Mouse (Mus musculus) liver, embryonic 13.5 days (tissue): ENCODE measurements around the gene Rps11. TPM values are rescaled to one million over a fixed set of nuclear protein-coding genes. Genes with fewer than 3 reads are reported as not detected.
"Not testable (repeated sequence)": the region's sequence is repeated elsewhere in the genome, so short reads cannot be mapped to it uniquely, and the experiment has no call there.

Source experiments
- ATAC-seq: fragments of 200-750 bp; cut with Nextera tagmentation; 2 replicates; pipeline ENCODE4 v1.8.0; 2017; ENCODE audit warnings: low read depth, mild to moderate bottlenecking, moderate number of reproducible peaks, moderate library complexity
- DNase-seq: peaks from one replicate; pipeline ENCODE4 v3.0.0; 2022
- H3K27ac ChIP-seq: fragments of 300-500 bp; sonication (generic); 2 replicates; pipeline ENCODE4 v1.5.1; 2015; ENCODE audit warnings: moderate library complexity, mild to moderate bottlenecking, inconsistent platforms
- H3K27me3 ChIP-seq: fragments of 300-500 bp; sonication (generic); 2 replicates; pipeline ENCODE4 v1.6.1; 2015; ENCODE audit warnings: mild to moderate bottlenecking, inconsistent platforms
- H3K36me3 ChIP-seq: fragments of 300-500 bp; sonication (generic); 2 replicates; pipeline ENCODE4 v1.6.1; 2015; ENCODE audit warnings: mild to moderate bottlenecking, inconsistent platforms
- H3K4me1 ChIP-seq: fragments of 300-500 bp; sonication (generic); replicated peaks from 2 replicates; pipeline ENCODE4 v1.6.1; 2015; ENCODE audit warnings: inconsistent platforms
- H3K4me2 ChIP-seq: fragments of 300-500 bp; sonication (generic); 2 replicates; pipeline ENCODE4 v1.6.1; 2015; ENCODE audit warnings: inconsistent platforms, mild to moderate bottlenecking, moderate library complexity
- H3K4me3 ChIP-seq: fragments of 300-500 bp; sonication (generic); replicated peaks from 2 replicates; pipeline ENCODE4 v1.5.1; 2015; ENCODE audit warnings: mild to moderate bottlenecking, inconsistent platforms
- H3K9ac ChIP-seq: fragments of 300-500 bp; sonication (generic); 2 replicates; pipeline ENCODE4 v1.6.1; 2015; ENCODE audit warnings: mild to moderate bottlenecking, inconsistent platforms
- H3K9me3 ChIP-seq: fragments of 300-500 bp; sonication (generic); replicated peaks from 2 replicates; pipeline ENCODE4 v1.6.1; 2016; ENCODE audit warnings: inconsistent platforms
- WGBS: fragments of 180-500 bp; shearing (Covaris S2); methylation state at CpG from one replicate; pipeline ENCODE4 v1.1.7; 2015; ENCODE audit not compliant: insufficient replicate concordance; 5-methylcytosine and 5-hydroxymethylcytosine counted together
- polyA plus RNA-seq: library from polyadenylated mRNA; unstranded; fragments of >200 nt; fragmentation: Nextera tagmentation; extraction: Ambion mirVana; gene quantifications from 2 replicates; pipeline ENCODE4 v1.2.1, GENCODE M21; 2015

Rps11 gene
- polyA plus RNA-seq, 1 experiment from 2014 or later: 1,372 TPM

- peaks cover 76% of the 10 kb centered on the region for H3K4me1 ChIP-seq
- H3K9ac ChIP-seq: peak overlapping the region; percentile 83
- WGBS: 38% methylated on average over 15 of the region's 15 CpGs
Observed at GRCm38 (mm10) chr7:45129776-45130512, 5.7 kb upstream of the Rps11 start.

GRCm38 (mm10) chr7:45129318-45129717, 5.1 kb upstream of the Rps11 start:
- ATAC-seq: peak; percentile 1

More at GRCm38 (mm10) chr7:45129776-45130512, 5.7 kb upstream of the Rps11 start:
- H3K4me3 ChIP-seq: peak overlapping the region; percentile 71
- DNase-seq (no peak), ATAC-seq (no peak)
- H3K4me2 ChIP-seq: peak overlapping the region; percentile 87
- H3K36me3 ChIP-seq: peaks cover 41% of the 10 kb centered on the region
- peak overlapping the region; percentile 91 for H3K27ac ChIP-seq
- no peaks in the 10 kb centered on the region for H3K9me3 ChIP-seq
- no peaks in the 10 kb centered on the region for H3K27me3 ChIP-seq

GRCm38 (mm10) chr7:45128624-45129246, 4.5 kb upstream of the Rps11 start, which contains the start of gene Rpl13a:
Gene Rpl13a (minus strand): TSS chr7:45128761.
- Histone ChIP-seq H3K9ac (peak within 1 kb of the TSS; percentile 95), H3K27me3 (no peaks in the 10 kb centered on the region), H3K4me3 (peak within 1 kb of the TSS; percentile 82), H3K4me2 (peak within 1 kb of the TSS; percentile 94), H3K9me3 (no peaks in the 10 kb centered on the region), H3K4me1 (peaks cover 69% of the 10 kb centered on the region), H3K27ac (peak within 1 kb of the TSS; percentile 94), H3K36me3 (peaks cover 43% of the 10 kb centered on the region)
- WGBS: under 1% methylated on average over 48 of the region's 48 CpGs
- DNase-seq (peak; percentile 97), ATAC-seq (peak; percentile 80)

More at GRCm38 (mm10) chr7:45129318-45129717, 5.1 kb upstream of the Rps11 start:
- Histone ChIP-seq H3K4me1 (peaks cover 75% of the 10 kb centered on the region), H3K27me3 (no peaks in the 10 kb centered on the region), H3K36me3 (peaks cover 44% of the 10 kb centered on the region), H3K9ac (peak overlapping the region; percentile 83), H3K4me3 (peak overlapping the region; percentile 71), H3K27ac (peak overlapping the region; percentile 91), H3K9me3 (no peaks in the 10 kb centered on the region), H3K4me2 (peak overlapping the region; percentile 87)
- DNase-seq: no peak
- under 1% methylated on average over 17 of the region's 17 CpGs for WGBS

- H3K4me3 ChIP-seq: peak overlapping the region; percentile 82
- DNase-seq: no peak
- H3K9me3 ChIP-seq: no peaks in the 10 kb centered on the region
- WGBS: 1% methylated on average over 6 of the region's 6 CpGs
- no peak for ATAC-seq
- no peaks in the 10 kb centered on the region for H3K27me3 ChIP-seq
- H3K36me3 ChIP-seq: peaks cover 44% of the 10 kb centered on the region
- H3K9ac ChIP-seq: peak overlapping the region; percentile 95
- H3K4me2 ChIP-seq: peak overlapping the region; percentile 94
- H3K27ac ChIP-seq: peak overlapping the region; percentile 94
- H3K4me1 ChIP-seq: peaks cover 74% of the 10 kb centered on the region
Observed at GRCm38 (mm10) chr7:45127700-45128224, 3.5 kb upstream of the Rps11 start.

- no peaks in the 10 kb centered on the region for H3K27me3 ChIP-seq
- peaks cover 79% of the 10 kb centered on the region for H3K4me1 ChIP-seq
- peak overlapping the region; percentile 82 for H3K4me3 ChIP-seq
- no peak for ATAC-seq
- no peak for DNase-seq
- H3K36me3 ChIP-seq: peaks cover 51% of the 10 kb centered on the region
- H3K9ac ChIP-seq: peak overlapping the region; percentile 95
- peak overlapping the region; percentile 94 for H3K27ac ChIP-seq
- H3K9me3 ChIP-seq: no peaks in the 10 kb centered on the region
- 15% methylated on average over 21 of the region's 21 CpGs for WGBS
- peak overlapping the region; percentile 94 for H3K4me2 ChIP-seq
Observed at GRCm38 (mm10) chr7:45126844-45127699, 2.8 kb upstream of the Rps11 start.

GRCm38 (mm10) chr7:45126147-45126843, 2.1 kb upstream of the Rps11 start:
- Histone ChIP-seq H3K4me1 (peaks cover 79% of the 10 kb centered on the region), H3K4me3 (peak overlapping the region; percentile 82), H3K4me2 (peak overlapping the region; percentile 94), H3K9ac (peak overlapping the region; percentile 95), H3K9me3 (no peaks in the 10 kb centered on the region), H3K36me3 (peaks cover 58% of the 10 kb centered on the region), H3K27ac (peak overlapping the region; percentile 94), H3K27me3 (no peaks in the 10 kb centered on the region)
- DNase-seq (no peak), ATAC-seq (no peak)
- 53% methylated on average over 17 of the region's 17 CpGs for WGBS

GRCm38 (mm10) chr7:45125649-45126048, 1.4 kb upstream of the Rps11 start:
- Histone ChIP-seq H3K4me3 (peak overlapping the region; percentile 82), H3K36me3 (peaks cover 61% of the 10 kb centered on the region), H3K9ac (peak overlapping the region; percentile 95), H3K4me2 (peak overlapping the region; percentile 94), H3K27ac (peak overlapping the region; percentile 94), H3K4me1 (peaks cover 81% of the 10 kb centered on the region)
- H3K27me3 ChIP-seq, DNase-seq, H3K9me3 ChIP-seq, ATAC-seq: not testable (repeated sequence)
- whole genome bisulfite sequencing: 56% methylated on average over 5 of the region's 5 CpGs

GRCm38 (mm10) chr7:45125144-45125600, 933 bp upstream of the Rps11 start:
- H3K4me1 ChIP-seq: peaks cover 81% of the 10 kb centered on the region
- peak overlapping the region; percentile 94 for H3K4me2 ChIP-seq
- 14% methylated on average over 7 of the region's 7 CpGs for WGBS
- DNase-seq (peak; percentile 57), ATAC-seq (no peak)
- H3K4me3 ChIP-seq: peak overlapping the region; percentile 82
- H3K27me3 ChIP-seq: no peaks in the 10 kb centered on the region
- no peaks in the 10 kb centered on the region for H3K9me3 ChIP-seq
- H3K9ac ChIP-seq: peak overlapping the region; percentile 95
- H3K27ac ChIP-seq: peak overlapping the region; percentile 94
- peaks cover 66% of the 10 kb centered on the region for H3K36me3 ChIP-seq

GRCm38 (mm10) chr7:45123186-45123570, 1.1 kb downstream of the Rps11 start:
- ATAC-seq: no peak

GRCm38 (mm10) chr7:45122561-45123185, 1.6 kb downstream of the Rps11 start:
- no peaks in the 10 kb centered on the region for H3K27me3 ChIP-seq
- H3K9ac ChIP-seq: peak overlapping the region; percentile 98
- peak overlapping the region; percentile 95 for H3K4me3 ChIP-seq
- no peaks in the 10 kb centered on the region for H3K9me3 ChIP-seq
- ATAC-seq (no peak), DNase-seq (no peak)
- 61% methylated on average over 15 of the region's 15 CpGs for WGBS
- peak overlapping the region; percentile 94 for H3K4me2 ChIP-seq
- peaks cover 87% of the 10 kb centered on the region for H3K4me1 ChIP-seq
- peaks cover 77% of the 10 kb centered on the region for H3K36me3 ChIP-seq
- H3K27ac ChIP-seq: peak overlapping the region; percentile 89

More at GRCm38 (mm10) chr7:45123186-45123570, 1.1 kb downstream of the Rps11 start:
- Histone ChIP-seq H3K9me3 (no peaks in the 10 kb centered on the region), H3K36me3 (peaks cover 80% of the 10 kb centered on the region), H3K4me2 (peak overlapping the region; percentile 94), H3K4me1 (peaks cover 87% of the 10 kb centered on the region), H3K4me3 (peak overlapping the region; percentile 95), H3K9ac (peak overlapping the region; percentile 98), H3K27me3 (no peaks in the 10 kb centered on the region), H3K27ac (peak overlapping the region; percentile 89)
- DNase-seq: no peak
- WGBS: 7% methylated on average over 12 of the region's 12 CpGs
